Mouse (Mus musculus): ENCODE measurements around the gene Tmem216.
"Not testable (repeated sequence)": the region's sequence is repeated elsewhere in the genome, so short reads cannot be mapped to it uniquely, and the experiment has no call there.

Tmem216 gene

DNA sequence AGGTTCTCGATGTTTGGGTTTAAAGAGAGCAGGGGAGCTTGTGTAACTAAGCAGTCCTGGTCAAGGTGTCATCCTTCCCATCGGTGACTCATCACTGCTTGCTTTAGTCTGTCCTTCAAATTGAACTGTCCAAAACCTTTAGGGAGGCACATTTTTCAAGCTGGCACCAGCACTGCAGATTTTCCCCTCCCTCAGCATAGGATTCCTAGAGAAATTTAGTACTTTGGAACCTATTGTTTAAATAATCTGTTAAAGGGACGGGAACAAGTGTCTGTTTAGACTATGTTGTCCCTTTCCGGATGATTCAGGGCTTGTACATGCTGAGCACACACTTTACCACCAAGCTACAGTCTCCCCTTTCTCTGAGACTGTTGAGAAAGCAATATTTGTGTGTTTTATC, 9.2 kb upstream of the Tmem216 start:
- DNase-seq (ENCODE audit: low spot score in 2 of 2) = no peak

DNA sequence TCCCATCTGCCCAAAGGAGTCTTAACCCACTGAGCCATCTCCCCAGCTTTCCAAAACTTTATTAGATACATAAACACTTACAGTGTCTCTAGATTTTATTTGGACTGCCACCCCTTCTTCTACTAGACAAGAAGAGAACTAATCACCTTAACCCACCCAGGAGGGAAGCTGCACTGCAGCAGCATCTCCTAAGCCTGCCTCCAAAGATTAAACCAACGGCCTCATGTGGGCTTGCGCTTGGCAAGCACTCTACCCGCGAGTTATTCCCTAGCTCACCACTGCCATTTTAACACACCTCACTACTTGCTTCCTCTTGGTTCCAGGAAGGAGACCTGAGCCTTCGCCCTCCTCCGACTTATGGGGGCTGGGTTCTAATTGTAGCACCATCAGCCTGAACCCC, 8.2 kb upstream of the Tmem216 start:
- no peak for DNase-seq (ENCODE audit: low spot score in 2 of 2)

DNA sequence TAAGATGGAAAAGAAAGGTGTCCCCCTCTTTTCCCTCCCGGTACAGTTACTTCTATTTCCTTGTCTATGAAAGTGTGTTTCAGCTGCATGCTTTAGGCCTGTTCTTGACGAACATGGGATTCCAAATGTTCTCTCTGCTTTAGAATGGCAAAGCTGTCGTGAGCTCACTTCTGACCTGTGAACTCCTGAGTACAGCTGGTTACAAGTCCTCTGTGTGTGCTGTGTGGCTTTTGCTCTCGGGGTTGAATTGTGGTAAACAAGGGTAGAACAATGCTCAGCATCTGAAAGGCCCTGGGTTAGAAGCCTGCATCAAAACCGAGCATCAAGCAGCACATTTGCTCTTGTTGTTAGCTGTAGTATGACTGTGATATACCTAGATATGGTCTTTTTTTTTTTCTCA, 6.3 kb upstream of the Tmem216 start:
- no peak for DNase-seq (ENCODE audit: low spot score in 2 of 2)

DNA sequence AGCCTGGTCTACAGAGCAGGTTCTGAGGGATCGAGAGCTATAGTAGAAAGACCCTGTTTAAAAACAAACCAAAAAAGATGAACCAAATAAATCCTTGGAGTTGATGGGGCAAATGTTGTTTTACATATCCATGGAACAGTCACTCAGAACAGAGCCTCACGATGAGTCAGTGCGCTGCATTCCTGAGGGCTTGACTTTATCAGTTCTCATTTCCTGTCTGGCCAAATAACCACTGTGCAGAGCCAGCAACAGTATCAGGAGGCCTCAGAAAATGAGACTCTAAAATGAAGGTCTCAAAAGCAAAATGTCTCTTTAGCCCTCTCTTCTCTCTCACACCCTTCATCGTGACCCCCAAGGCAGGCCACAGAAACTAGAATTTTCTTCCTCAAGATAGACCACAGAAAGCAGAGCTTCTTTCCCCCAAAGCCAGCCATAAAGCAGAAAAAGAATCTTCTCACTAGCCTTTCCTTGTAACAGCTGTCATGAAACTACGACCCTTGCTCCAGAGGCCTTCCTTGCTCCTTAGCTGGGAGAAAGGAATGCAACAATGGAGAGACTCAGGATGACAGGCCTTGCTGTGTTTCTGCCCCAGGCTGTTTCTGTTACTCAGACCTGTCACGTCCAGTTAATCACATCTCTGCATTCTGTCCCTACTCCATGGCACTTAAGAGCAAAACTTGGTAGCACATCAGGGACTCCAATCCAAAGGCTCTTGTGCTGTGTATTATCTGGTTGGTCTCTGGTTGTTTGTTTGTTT, 5.7 kb upstream of the Tmem216 start:
- peak; percentile 20 to 34 for DNase-seq (ENCODE audit: low spot score in 2 of 2)

DNA sequence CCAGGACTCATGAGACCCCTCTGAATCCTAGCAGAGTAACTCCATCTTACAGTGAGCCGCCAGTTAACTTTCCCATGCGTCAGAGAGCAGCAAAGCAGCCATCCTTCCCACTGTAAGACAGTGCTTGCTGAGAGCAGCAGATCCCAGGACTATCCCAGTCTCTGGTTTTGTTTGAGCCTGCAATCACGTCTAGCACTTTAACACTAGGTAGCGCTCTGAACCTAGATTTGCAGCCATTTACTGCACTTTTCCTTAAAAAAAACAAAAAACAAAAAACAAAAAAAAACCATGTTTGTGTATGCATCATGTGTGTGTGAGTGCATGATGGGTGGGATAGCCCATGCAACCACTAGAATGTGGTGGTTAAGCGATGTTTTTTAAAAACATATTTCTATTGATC, 4.1 kb upstream of the Tmem216 start:
- DNase-seq (ENCODE audit: low spot score in 2 of 2) = no peak

DNA sequence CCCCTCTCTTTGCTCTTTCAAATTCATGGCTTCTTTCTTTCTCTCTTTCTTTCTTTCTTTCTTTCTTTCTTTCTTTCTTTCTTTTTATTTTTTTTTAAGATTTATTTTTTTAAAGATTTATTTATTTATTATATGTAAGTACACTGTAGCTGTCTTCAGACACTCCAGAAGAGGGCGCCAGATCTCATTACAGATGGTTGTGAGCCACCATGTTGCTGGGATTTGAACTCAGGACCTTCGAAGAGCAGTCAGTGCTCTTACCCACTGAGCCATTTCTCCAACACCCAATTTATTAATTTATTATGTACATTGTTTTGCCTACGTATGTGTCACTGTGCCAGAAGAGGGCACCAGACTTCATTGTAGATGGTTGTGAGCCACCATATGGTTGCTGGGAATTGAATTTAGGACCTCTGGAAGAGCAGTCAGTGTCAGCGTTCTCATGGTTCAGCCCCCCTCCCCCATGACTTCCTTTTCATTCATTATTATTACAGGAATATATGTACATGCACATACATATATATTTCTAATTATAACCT, 1.9 kb upstream of the Tmem216 start:
- not testable (repeated sequence) for DNase-seq (ENCODE audit: low spot score in 2 of 2)

DNA sequence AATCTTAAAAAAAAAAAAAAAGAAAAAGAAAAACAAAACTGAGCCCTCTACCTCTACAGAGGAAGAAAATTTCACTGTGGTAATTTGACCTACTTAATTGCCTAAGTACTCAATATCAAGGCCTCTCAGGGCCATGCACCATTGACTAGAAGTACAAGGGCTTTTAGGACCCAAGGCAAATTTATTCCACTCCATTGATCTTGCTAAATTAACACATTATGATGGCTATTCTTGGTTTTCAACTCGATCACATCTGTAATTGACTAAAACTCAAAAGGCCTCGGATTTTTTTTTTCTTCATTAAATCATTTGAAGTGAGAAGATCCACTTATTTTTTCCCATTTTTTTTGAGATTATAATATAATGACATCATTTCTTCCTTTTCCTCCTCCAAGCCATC, 1.4 kb upstream of the Tmem216 start:
- DNase-seq (ENCODE audit: low spot score in 2 of 2) = no peak

DNA sequence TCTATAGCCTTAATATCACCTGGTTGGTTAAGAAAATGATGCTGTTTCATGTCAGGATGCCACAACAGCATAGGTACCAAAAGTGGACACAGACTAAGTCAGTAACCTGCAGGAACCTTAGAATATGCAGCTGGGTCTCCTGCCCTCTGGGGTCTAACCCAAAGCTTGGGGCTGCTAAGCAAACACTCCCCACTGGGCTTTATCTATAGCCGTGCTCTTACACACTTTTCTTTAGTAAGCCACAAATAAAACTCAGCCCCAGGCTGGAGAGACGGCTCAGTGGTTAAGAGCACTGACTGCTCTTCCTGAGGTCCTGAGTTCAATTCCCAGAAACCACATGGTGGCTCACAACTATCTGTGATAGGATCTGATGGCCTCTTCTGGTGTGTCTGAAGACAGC, 963 bp upstream of the Tmem216 start:
- no peak for DNase-seq (ENCODE audit: low spot score in 2 of 2)

DNA sequence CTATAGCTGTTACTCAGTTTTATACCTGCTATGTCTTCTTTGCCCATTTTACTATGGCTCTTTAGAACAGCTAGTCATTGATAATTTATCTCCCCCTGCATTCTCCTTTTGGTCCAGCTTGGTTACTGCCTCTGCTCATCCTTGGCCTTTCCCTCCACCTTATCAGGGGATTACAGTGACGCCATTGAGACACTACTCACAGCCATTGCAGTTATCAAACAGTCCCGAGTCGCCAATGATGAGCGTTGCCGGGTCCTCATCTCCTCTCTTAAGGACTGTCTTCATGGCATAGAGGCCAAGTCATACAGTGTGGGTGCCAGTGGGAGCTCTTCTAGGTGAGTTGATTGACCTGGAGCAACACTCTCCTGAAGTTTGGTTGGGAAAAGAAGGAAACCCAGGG, 16.6 kb downstream of the Tmem216 start:
- DNase-seq (ENCODE audit: low spot score in 2 of 2) = no peak

DNA sequence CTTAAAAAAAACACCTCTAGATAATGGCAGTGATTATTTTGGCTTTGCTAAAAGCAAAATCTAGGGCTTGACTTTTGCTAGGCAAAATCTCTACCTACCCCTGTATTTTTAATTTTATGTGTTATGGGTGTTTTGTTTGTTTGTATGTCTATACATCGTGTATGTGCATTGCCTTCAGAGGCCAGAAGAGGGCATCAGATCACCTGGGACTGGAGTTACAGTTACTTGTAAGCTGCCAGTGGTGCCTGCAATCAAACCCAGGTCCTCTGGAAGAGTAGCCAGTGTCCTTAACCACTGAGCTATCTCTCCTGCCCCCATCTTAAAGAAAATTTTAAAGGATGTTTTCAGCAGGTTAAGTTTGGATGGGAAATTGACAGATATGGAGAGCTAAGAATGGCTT, 26.0 kb downstream of the Tmem216 start:
- no peak for DNase-seq (ENCODE audit: low spot score in 2 of 2)

DNA sequence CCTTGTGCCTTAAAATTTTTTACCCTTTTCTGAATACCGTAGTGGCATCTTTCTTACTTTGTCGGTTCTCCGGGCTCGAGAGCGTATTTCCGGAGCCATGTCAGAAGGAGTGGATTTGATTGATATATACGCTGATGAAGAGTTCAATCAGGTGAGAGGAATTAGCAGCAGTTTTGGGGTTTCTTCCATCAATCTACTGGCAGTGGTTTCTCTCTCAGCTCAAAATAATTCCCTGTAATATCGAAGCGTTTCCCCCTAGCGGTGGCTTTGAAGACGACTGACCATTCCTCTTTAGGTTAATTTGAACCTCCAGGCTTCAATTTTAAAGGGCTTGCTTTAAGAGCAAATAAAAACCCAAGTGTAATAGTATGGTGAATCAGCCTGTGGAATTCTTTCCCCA, 30.1 kb downstream of the Tmem216 start, which contains the start of gene Sdhaf2:
Gene Sdhaf2, minus strand, starts transcription at position 233 of the 400 bp plus-strand sequence.
- DNase-seq (ENCODE audit: low spot score in 2 of 2) = no peak

DNA sequence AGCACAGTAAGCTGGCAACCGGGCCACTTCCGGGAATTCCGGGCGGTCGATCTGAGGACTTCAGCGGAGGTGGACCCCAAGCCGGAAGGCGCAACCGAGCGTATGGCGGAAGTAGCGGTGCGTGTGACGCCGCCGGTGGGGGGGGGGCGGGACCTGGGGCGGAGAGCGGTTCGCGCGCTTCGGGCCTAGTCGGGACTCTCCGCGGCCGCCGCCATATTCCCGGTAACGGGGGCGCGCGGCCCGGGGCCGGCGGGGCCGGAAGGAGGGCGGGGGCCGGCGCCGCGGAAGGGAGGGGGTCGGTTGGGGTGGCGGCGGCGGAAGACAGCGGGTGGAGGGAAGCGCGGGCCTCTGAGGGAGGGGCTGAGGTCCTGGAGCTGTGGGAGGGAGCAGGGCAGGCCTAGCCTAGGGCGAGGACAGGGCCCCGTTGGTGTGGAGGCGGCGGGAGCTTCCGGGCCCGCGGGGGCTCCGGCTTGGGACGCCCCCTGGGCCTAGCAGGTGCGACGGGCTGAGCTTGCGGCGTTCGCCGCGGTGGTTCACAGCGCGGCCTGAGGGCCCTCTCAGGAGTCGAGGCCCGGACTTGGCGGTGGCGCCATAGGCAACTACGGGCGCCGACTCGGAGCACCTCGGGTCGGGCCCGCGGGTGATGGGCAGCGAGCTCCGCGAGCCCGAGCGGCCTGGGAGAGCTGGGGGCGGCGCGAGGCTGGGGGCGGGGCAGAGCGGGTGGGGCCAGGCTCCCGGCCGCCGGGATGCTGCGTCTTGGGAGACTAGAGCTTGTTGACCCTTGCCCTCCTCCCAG, 30.7 kb downstream of the Tmem216 start, which contains the start of gene Cpsf7:
Gene Cpsf7, plus strand, starts transcription at position 161 of the 796 bp plus-strand sequence.
- peak; percentile 76 to 91 for DNase-seq (ENCODE audit: low spot score in 2 of 2)

DNA sequence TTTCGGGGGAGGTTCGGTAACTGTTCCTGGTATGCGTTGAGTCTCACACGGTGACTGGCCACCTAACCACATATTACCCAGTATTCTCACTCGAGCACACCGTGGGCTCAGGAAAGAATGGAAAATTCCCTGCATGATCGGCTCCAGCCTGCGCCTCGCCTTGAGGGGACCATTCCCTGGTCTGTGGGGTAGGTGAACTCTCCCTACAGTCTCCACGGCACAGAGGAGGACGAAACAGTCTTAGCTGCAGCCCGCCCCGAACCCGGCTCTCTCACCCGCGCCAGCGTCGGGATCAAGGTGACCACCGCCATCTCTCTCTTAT, 31.3 kb downstream of the Tmem216 start:
- no peak for DNase-seq (ENCODE audit: low spot score in 2 of 2)

DNA sequence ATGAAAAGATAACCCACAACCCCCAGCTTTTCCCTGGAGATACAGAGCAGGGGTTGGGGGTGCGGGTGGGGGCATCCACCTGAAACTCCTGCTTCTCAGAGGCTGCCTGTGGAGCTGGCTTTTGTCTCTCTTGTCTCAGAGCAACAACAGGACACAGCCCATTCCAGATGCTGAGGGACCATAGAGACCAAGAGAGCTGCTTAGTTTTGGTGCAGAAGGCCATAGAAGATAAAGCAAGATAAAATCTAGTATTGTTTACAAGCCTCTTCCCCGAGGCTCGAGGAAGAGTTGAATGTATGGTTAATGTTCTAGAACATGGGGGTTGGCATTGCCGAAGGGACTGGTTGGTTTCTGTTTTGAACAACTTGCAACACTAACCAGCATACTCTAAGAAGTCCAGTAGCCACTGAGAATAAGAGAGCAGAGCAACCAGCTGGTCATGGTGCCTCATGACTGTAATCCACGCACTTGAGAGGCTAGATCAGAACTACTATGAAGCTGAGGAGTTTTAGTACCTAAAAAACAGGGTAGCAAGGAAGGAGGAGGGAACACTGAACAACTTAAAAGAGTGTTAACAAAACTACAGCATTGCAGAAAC, 32.5 kb downstream of the Tmem216 start:
- no peak for DNase-seq (ENCODE audit: low spot score in 2 of 2)

DNA sequence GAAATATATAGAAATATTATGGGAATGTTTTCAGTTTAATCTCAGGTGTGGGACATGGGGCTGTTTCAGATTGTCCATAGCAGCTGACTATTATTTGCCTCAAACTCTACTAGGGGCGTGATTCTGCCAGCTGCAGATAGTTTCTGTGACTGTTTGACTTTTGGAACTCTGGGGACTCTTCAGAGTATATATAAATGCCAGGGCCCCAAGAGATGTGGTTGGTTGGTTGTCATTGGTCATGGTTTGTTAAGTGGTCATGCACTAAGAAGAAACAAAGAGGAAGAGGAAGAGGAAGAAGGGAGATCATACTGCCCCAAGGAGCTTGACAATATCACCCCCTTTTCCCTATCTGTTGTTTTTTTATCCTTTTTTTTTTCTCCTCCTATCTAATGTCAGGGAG, 34.1 kb downstream of the Tmem216 start:
- no peak for DNase-seq (ENCODE audit: low spot score in 2 of 2)

DNA sequence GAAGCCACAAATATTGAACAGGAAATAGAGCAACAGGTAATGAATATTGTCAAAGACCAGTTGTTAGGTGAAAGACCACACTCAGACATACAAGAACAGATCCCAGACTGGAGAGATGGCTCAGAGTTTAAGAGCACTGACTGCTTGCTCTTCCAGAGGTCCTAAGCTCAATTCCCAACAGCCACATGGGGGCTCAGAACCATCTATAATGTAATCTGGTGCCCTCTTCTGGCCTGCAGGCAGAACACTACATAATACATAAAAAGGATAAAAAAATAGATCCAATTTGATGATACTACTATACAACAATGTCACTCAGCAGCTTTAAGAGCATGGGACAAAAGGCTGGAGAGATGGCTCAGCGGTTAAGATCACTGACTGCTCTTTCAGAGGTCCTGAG, 35.7 kb downstream of the Tmem216 start:
- no peak for DNase-seq (ENCODE audit: low spot score in 2 of 2)

DNA sequence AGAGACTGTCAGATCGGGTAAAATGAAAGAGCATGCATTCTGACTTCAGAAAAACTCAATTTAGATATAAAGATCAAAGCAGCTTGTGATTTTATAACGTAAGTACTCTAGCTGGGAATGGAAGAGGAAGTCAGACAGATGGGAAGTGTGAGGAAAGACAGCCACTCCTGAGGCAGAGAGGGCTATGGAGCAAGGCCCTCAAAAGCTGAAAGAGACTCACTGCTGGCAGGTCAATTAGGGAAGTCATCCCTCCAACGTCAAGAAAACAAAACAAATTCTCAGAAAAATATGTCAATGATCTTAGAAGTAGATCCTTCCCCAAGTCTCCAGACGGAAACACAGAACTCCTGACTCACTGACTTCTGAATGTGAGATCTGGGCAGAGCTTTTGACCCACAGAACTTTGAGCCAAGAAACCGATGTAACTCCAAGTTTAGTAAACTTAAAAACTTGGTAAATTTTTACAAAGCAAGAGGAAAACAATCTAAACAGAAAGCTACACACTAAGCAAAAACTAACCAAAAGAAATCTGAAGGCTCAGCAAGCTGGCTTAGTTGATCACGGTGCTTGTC, 45.2 kb downstream of the Tmem216 start:
- DNase-seq (ENCODE audit: low spot score in 2 of 2) = no peak

DNA sequence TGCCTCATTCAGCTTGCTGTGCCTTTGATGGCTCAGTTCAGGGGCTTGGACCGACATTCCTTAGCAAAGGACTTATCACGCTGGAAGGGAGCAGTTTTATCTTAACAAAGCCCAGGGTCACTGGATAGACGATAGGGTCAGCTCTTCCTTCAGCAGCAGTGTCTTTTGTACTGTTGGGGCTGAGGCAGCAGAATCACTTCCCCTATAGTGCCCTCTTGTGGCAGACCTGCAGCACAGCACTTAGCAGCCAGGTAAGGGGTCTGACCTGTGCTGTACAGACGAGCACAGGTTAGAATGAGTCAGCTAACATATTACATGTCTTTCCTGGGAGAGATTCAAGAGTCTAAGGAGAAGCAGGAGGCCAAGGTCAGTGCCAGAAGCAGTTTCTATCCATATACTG, 53.5 kb downstream of the Tmem216 start:
- DNase-seq (ENCODE audit: low spot score in 2 of 2) = peak in 1 of 2 experiments; percentile 26

DNA sequence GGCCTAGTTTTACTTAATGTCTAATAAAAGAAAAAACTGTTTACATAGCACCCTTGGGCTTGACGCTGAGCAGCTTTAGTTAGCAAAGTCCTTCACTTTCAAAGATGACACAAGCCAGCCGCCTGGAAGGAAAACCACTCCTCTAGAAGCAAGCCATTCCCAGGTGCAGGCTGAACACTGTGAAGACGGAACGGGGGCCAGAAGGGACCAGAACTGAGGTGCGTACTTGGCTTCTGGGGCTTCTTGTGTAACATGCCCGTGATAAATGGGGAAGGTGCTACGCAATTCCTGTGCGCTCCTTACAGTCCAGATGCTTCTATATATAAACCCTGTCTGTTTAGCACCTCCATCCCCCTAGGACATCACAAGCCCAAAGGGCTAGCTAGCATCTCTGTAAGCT, 55.5 kb downstream of the Tmem216 start:
- no peak for DNase-seq (ENCODE audit: low spot score in 2 of 2)

DNA sequence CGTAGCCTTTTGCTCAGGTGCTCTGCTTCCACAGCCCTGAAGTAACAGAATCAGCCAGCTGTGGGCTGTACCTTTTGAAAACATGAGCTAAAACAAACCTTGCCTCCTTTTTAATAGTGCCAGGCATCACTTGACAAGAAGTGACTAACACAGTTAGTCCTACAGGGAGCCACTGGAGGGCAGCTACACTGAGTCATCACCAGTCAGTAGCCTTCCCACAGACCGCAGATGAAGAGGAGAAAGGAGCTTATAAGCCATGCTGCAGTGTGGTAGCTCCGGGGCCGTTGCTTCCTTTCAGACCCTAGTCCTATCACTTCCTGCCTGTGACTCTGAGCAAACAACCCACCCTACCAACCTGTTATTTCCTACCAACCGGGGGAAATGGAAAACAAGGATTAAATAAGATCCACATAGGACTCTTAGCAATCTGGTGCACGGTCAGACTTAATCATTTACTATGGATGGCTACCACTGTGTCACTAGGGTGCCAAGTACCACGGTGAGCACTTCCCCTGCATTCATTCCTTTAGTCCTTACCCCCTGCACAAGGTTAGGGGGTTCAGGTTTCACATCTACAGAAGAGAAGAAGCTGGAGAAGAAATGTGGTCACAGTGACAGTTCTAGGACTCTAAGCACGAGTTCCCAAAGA, 58.4 kb downstream of the Tmem216 start:
- no peak for DNase-seq (ENCODE audit: low spot score in 2 of 2)

DNA sequence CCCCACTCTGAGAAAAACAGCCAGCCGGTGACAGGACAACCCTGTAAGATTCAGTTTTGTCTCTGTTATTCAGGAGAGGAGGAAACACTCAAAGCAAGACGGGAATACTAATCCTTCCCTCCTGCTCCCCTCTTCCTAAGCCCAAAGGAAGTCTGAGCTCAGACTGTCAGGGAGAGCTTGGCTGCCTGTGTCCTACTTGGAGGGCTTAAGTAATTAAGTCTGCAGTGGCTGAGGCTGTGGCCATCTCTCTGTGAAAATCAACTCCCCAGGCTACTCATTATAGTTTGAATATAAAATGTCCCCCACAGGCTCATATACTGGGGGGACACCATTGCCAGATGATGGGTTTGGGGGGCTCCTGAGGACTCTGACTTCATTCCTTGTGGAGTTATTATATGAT, 59.1 kb downstream of the Tmem216 start:
- no peak for DNase-seq (ENCODE audit: low spot score in 2 of 2)

DNA sequence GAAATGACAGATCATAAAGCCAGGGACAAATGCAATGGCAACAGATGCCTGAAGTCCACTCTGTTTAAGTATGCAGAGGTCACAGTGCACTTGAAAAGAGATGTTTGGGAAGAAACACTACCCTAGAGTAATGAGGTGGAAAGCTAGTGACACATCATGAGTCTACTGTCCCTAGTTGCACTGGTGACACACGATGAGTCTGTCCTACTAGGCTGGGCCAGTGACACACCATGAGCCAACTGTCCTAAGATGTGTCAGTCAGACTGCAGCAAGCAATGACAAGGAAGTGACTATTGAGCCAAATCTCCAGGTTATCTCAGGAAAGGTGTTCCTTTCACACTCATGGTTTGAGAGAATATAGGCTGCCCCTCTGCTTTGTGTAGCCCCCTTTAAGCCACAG, 60.4 kb downstream of the Tmem216 start:
- no peak for DNase-seq (ENCODE audit: low spot score in 2 of 2)

All from urinary bladder, postnatal 36 days (tissue).